Mouse (Mus musculus) left cerebral cortex, postnatal 25 days (tissue): ENCODE measurements at regions not wholly inside any gene's neighbourhood (a gene's known extent, or its start where the extent isn't known, plus 50 kb on each side); places are given as distances from the start of the nearest gene placed in this dataset.

Experiments used
- DNase-seq, 2 experiments: peaks; one replicate each; pipeline ENCODE4 v3.0.0; 2022; ENCODE audit warnings: low spot score in 2 of 2, mixed read lengths in 1 of 2
- intact Hi-C: fragments of 180-260 bp; cut with DNase I; formaldehyde crosslinking; loops from one replicate; pipeline ENCODE4 v1.15.1; 2025

DNA sequence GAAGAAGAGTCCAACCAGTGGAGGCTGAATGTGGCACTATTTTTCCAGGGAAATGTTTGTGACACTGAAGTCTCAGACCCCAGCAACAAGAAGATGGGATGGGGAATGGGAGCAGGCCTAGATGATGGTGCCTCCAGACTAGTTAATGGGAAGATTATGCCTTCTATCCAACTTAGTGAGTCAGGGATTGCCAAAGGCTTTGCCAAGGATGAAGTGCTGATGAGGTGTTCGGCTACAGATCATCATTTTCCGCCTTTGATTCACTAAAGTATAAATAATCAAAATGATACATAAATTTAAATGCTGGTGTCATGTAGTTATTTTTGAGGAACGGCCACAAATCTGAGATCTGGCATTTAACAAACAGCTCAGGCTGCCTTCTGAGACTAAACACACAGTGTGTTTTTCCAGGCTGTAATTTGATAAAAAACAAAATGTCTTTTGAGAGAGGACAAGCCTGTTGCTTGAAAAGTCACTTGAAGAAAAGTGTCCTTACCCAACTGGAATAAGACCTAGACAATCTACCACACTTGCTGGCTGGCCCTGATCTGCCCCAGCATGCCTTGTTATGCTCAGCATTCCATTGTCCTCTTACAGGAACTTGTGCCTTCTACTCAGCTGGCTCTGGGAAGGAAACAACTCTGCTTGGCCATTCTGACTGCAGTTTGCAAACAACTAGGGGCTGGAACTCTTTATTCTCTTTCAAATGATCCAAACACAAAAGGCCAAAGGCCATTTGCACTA, 132.1 kb upstream of the Tent5a start:
- no peak for DNase-seq
- intact Hi-C loops, result no loop called here

- no peak for DNase-seq
- intact Hi-C loops, result no loop called here
Observed at GRCm38 (mm10) chr9:85458356-85458755, 131.2 kb upstream of the Tent5a start.

- DNase-seq, result no peak
- intact Hi-C loops, result no loop called here
Observed at GRCm38 (mm10) chr9:85457400-85457799, 130.3 kb upstream of the Tent5a start.

DNA sequence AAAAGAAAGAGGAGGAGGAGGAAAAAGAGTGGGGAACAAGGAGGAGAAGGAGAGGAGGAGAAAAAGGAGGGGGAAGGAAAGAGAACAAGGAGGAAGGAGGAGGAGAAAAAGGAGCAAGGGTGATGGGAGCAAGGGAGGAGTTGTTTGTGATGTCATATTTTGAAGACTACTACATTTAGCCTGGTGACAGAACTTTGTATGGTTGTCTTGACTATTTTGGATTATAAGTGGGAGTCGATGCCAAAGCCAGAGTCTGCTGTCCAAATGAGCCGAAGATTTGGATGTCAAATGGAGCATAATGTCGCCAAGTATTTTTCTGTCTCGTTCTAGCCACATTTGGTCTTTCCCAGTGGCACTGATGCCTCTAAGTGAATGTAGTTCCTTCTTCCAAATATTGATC, 128.2 kb upstream of the Tent5a start:
- peak in 1 of 2 experiments; percentile 13 for DNase-seq
- intact Hi-C loops, result no loop called here

GRCm38 (mm10) chr9:85452196-85452857, 125.2 kb upstream of the Tent5a start:
- no peak for DNase-seq
- intact Hi-C loops, result no loop called here

GRCm38 (mm10) chr9:85451349-85451748, 124.2 kb upstream of the Tent5a start:
- DNase-seq, result no peak
- intact Hi-C loops, result no loop called here

DNA sequence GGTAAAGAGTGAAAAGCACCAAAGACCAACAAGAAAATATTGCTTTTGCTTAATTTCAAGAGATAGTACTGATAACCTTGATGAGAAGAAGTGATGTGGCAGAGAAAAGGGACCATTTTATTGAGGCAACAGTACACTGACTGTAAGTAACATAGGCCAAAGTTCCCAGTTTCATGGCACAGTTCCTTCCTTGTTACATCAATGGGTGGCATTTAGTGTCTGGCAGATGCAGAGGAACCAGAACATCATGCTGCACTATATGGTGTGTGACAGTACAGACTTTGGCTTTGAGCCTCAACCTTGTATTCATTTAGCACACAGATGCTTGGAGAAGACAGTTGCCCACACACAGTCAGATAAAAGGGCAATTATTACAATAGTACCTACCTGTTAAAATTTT, 123.7 kb upstream of the Tent5a start:
- DNase-seq, result no peak
- intact Hi-C loops, result no loop called here

DNA sequence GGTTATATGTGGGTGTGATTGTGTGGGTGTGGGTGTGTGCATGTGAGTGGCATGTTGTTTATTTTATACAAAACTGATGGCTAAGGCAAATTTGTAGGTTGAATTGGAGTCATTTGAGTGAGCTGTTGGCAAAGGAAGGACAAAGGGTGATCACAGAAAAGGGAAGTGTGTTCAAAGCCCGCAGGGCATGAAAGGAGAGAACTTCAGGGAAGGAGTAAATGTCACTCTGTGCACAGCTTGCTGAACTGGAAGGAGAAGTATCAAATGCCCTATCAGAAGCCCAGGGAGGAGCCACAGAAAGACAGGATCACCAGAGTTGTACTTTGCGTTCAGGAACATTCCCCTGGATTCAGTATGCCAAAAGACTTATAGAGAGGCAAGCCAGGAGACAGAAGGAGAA, 122.3 kb upstream of the Tent5a start:
- DNase-seq, result no peak
- intact Hi-C loops, result no loop called here

DNA sequence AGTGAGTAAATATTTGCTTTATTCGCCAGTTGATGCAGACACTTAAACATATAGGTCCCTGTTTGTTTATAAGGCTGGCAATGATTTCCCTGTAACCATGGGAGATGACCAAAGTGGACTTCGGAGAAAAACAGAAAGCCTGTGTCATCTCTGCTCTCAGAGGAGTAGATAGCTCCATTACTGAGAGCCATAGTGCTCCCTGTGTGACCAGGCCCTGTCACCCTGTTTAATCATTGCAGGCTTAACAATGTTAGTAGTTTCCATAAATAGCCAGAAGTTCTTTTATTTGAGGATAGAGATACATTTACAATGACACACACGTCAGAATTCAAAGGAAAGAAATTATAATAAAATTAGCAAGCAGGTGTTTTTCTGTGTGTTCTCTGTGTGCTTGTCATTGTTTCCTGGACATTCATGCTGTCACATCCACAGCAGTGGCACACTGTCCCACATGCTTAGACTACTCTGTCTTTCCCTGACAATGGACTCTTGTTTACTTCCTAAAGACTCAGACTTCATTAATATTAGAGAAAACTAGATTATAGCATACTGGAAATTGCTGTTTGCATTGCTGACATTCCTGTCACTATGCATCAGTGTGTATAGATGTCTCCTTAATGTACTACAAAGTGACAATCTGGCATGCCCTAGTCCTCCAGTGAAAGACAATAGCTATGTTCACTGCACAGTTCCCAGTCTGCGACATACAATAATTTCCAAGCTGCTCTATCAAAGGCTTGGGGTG, 115.8 kb upstream of the Tent5a start:
- intact Hi-C loops, result no loop called here
- DNase-seq, result no peak

- DNase-seq, result no peak
- intact Hi-C loops, result no loop called here
Observed at GRCm38 (mm10) chr9:85439664-85440063, 112.5 kb upstream of the Tent5a start.

DNA sequence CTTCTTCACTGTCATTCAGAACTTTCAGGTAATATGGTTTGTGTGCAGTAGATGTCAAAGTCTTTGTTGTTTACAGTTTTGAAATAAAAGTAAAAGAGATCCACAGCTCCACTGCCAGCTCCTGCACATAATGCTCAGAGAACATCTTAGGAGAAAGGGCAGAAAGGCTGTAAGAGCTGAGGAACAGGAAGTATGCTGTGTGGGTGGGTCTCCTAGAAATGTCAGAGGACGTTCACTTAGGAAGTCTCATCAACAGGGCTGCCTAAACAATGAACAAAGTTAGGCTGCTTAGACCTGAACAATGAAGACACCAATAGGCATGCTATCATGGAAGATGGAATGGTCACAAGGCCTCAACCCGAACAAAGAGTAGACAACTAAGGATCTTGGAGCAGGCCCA, 105.1 kb upstream of the Tent5a start:
- intact Hi-C loops, result no loop called here
- no peak for DNase-seq

DNA sequence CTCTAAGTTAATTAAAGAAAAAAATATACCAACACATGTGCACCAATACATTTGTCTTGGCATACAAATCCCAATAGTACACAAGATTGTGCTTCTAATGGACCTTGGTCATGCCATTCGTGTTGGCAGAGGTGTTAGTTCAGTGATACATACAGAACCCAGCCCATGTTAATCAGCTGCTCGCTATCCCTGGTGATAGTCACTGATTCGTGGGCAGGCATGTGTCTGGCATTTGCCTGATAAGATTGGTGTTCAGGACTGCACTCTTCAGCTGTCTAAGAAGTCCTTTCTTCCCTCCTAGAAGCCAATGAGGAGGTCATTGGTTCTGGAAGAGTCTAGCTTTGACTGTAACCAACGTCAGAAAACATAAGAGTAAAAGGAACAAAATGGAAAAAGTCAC, 99.7 kb upstream of the Tent5a start:
- intact Hi-C loops, result no loop called here
- DNase-seq, result no peak

DNA sequence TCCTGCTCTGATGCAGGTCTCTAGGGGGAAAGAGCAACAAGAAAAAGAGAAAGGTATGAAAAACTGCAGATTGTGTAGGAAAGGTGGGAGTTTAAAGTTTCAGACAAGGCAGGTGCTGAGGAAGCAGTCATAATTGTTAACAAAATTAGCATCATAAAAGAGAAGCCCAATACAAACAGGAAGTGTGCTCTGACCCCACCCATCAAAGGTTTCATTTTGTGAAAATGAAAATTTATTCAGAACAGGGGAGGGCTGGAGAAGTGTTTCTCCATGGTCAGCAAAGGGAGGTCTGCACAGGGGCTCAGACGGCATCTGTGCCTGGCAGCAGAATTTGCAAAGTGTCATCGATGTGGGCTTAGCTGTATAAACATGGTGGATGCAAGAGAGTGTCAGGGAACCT, 96.8 kb upstream of the Tent5a start:
- intact Hi-C loops, result no loop called here
- DNase-seq, result no peak

DNA sequence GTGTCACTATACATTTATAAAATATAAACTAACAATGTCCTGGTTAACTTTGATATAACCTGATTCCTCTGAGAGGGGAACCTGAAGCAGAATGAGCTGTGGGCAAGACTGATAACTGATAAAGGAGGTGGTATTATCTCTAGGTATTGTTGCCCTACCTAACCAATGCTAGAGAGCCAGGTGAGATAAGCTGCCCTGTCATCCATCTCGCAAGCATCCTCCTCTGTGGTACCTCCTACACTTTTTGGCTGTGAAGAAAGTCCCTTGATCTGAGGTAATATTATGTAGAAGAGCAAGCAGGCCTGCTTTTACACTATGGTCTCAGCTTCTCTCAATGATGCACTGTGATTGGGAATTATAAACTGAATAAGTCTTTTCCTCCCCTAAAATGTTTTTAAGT, 87.2 kb upstream of the Tent5a start:
- intact Hi-C loops, result loop anchor here (5.0 kb wide), 1 partner anchor 258 kb away; no protein-coding TSS in a partner anchor
- no peak for DNase-seq

GRCm38 (mm10) chr9:85413813-85414212, 86.7 kb upstream of the Tent5a start:
- DNase-seq, result no peak
- intact Hi-C loops, result loop anchor here (5.0 kb wide), 1 partner anchor 258 kb away; no protein-coding TSS in a partner anchor

DNA sequence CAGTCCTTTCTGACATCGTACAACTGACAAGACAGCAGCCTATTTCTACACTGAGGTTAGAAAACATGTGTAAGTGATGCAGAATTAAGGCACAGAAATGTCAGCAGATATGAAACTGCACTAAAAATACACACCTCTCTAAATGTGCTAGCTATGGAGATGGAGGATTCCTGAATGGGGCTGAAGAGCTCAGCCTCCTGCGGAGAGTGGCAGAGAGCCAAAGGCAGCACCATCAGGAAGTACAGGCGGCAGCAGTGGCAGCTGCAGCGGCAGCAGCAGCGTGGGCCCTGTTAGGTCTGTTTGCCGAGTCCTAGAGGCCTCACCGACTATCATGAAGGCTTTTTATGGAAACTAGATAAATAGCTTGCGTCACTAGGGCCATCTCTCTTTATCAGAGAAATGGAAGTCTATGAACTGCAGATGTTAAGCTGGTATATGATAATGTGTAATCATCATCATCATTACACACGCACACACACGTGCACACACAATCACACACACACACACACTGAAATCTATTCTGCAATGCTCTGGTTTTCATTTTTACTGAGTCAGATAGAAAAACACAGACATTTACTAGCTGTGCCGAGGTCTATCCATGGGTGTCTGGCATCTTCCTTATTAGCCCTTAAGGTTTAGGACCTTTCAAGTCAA, 83.6 kb upstream of the Tent5a start:
- intact Hi-C loops, result loop anchor here (5.0 kb wide), 1 partner anchor 262 kb away; no protein-coding TSS in a partner anchor
- DNase-seq, result peak; percentile 69 to 92

DNA sequence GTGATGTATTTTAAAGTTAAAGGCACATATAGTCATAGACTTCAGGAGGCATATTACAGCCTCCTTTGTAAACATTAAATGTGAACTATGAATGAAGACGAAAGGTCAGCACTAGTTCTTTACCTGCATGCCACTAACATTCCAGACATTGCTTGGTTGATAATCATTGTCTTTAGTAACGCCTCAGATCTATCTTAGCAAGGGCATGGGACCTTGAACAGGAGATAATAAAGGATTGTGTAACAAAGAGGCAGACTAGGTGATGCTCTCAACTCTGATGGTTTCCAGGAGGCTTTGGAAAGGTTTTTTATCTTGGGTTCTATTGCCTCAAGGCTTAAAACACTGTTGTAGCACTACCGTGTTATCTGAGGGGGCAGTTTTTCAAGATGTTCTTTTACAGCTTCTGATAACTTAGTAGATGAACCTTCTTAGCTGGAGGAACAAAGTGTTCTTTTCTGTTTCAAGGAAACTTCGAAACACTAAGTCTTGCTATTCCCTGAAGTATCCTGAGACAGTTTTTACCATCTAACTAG, 82.9 kb upstream of the Tent5a start:
- intact Hi-C loops, result loop anchor here (5.0 kb wide), 1 partner anchor 262 kb away; no protein-coding TSS in a partner anchor

GRCm38 (mm10) chr9:85408461-85408860, 81.3 kb upstream of the Tent5a start:
- intact Hi-C loops, result no loop called here
- DNase-seq, result no peak

More for the DNA sequence above, 82.9 kb upstream of the Tent5a start:
- DNase-seq, result no peak

- intact Hi-C loops, result no loop called here
- DNase-seq, result no peak
Observed at GRCm38 (mm10) chr9:85407592-85407991, 80.4 kb upstream of the Tent5a start.

GRCm38 (mm10) chr9:85401736-85402135, 74.6 kb upstream of the Tent5a start:
- DNase-seq, result no peak
- intact Hi-C loops, result no loop called here
